Mouse (Mus musculus) MEL (cell line): ENCODE data around the gene Med16. TPM values are rescaled to one million over a fixed set of nuclear protein-coding genes. Genes with fewer than 3 reads are reported as not detected.

Experiments
- DNase-seq: peaks from one replicate; pipeline ENCODE4 v3.0.0; 2011; ENCODE audit warnings: low read depth, low spot score
- H3K27ac ChIP-seq: 2 replicates; pipeline ENCODE4 v1.5.1; 2012; ENCODE audit warnings: low read depth, mild to moderate bottlenecking, control low read depth, low read length, moderate library complexity; ENCODE audit not compliant: control insufficient read depth
- H3K27me3 ChIP-seq, 2 experiments: fragments of 150-350 bp in 1 of 2; sonication (generic) in 1 of 2; 2 replicates each; pipeline ENCODE4 v1.6.1; 2012; ENCODE audit warnings: low read length in 2 of 2, mild to moderate bottlenecking in 2 of 2, improper control_type of control experiment in 1 of 2, moderate library complexity in 1 of 2; ENCODE audit not compliant: insufficient read depth in 2 of 2, control insufficient read depth in 1 of 2
- H3K36me3 ChIP-seq, 2 experiments: 2 replicates each; pipeline ENCODE4 v1.6.1; 2012 to 2014; ENCODE audit warnings: low read length in 2 of 2, improper control_type of control experiment in 1 of 2, inconsistent platforms in 1 of 2, mild to moderate bottlenecking in 1 of 2; ENCODE audit not compliant: insufficient read depth in 2 of 2, control insufficient read depth in 1 of 2
- H3K4me1 ChIP-seq, 2 experiments: fragments of 150-350 bp in 1 of 2; sonication (generic) in 1 of 2; 2 replicates each; pipeline ENCODE4 v1.6.1; 2012; ENCODE audit warnings: low read length in 2 of 2, improper control_type of control experiment in 1 of 2, mild to moderate bottlenecking in 1 of 2; ENCODE audit not compliant: insufficient read depth in 2 of 2, control insufficient read depth in 1 of 2
- H3K4me3 ChIP-seq, 2 experiments: fragments of 150-350 bp in 1 of 2; sonication (generic) in 1 of 2; 2 replicates each; pipeline ENCODE4 v1.5.1; 2012; ENCODE audit warnings: low read depth in 2 of 2, low read length in 2 of 2, mild to moderate bottlenecking in 2 of 2, moderate library complexity in 2 of 2, control low read depth in 1 of 2, improper control_type of control experiment in 1 of 2; ENCODE audit not compliant: control insufficient read depth in 1 of 2, insufficient read depth in 1 of 2
- H3K79me2 ChIP-seq: 2 replicates; pipeline ENCODE4 v1.6.1; 2012; ENCODE audit warnings: mild to moderate bottlenecking, low read length, moderate library complexity; ENCODE audit not compliant: control insufficient read depth, poor library complexity, insufficient read depth
- H3K9ac ChIP-seq: 2 replicates; pipeline ENCODE4 v1.6.1; 2012; ENCODE audit warnings: low read depth, mild to moderate bottlenecking, control low read depth, low read length, moderate library complexity; ENCODE audit not compliant: control insufficient read depth, poor library complexity, severe bottlenecking
- H3K9me3 ChIP-seq: fragments of 150-350 bp; sonication (generic); replicated peaks from 2 replicates; pipeline ENCODE4 v1.6.1; 2012; ENCODE audit warnings: mild to moderate bottlenecking, low read length, improper control_type of control experiment, moderate library complexity; ENCODE audit not compliant: insufficient read depth
- BHLHE40 ChIP-seq: IDR thresholded peaks from 2 replicates; pipeline ENCODE4 v1.6.1; 2012; ENCODE audit warnings: low read depth, mild to moderate bottlenecking, inconsistent platforms, low read length, improper control_type of control experiment, borderline replicate concordance
- CHD2 ChIP-seq: IDR thresholded peaks from 2 replicates; pipeline ENCODE4 v1.6.1; 2011; ENCODE audit warnings: low read length, improper control_type of control experiment
- CTCF ChIP-seq, 3 experiments: IDR thresholded peaks in 2 of 3; conservative IDR thresholded peaks in 1 of 3; 2 replicates each; pipeline ENCODE4 v1.5.1; 2011 to 2012; ENCODE audit warnings: low read length in 3 of 3, low read depth in 2 of 3, mild to moderate bottlenecking in 2 of 3, improper control_type of control experiment in 1 of 3, inconsistent platforms in 1 of 3, mixed read lengths in 1 of 3, moderate library complexity in 1 of 3; ENCODE audit not compliant: control insufficient read depth in 1 of 3, insufficient read depth in 1 of 3, poor library complexity in 1 of 3, severe bottlenecking in 1 of 3
- ELF1 ChIP-seq: IDR thresholded peaks from 2 replicates; pipeline ENCODE4 v1.6.1; 2014; ENCODE audit warnings: low read depth, mild to moderate bottlenecking, inconsistent platforms, low read length, improper control_type of control experiment, moderate library complexity
- ETS1 ChIP-seq: IDR thresholded peaks from 2 replicates; pipeline ENCODE4 v1.6.1; 2012; ENCODE audit warnings: low read depth, mild to moderate bottlenecking, inconsistent platforms, low read length, improper control_type of control experiment, moderate library complexity
- GATA1 ChIP-seq: IDR thresholded peaks from 2 replicates; pipeline ENCODE4 v1.6.1; 2011; ENCODE audit warnings: low read depth, low read length, improper control_type of control experiment
- MEF2A ChIP-seq: IDR thresholded peaks from 2 replicates; pipeline ENCODE4 v1.6.1; 2014; ENCODE audit warnings: low read depth, mild to moderate bottlenecking, inconsistent platforms, low read length, improper control_type of control experiment; ENCODE audit not compliant: poor library complexity, insufficient replicate concordance, severe bottlenecking; ENCODE audit errors: extremely low read depth
- MXI1 ChIP-seq: IDR thresholded peaks from 2 replicates; pipeline ENCODE4 v1.6.1; 2011; ENCODE audit warnings: mild to moderate bottlenecking, low read depth, low read length, improper control_type of control experiment
- MYB ChIP-seq: IDR thresholded peaks from 2 replicates; pipeline ENCODE4 v1.6.1; 2011; ENCODE audit warnings: mild to moderate bottlenecking, low read depth, low read length, improper control_type of control experiment
- MYC ChIP-seq: IDR thresholded peaks from 2 replicates; pipeline ENCODE4 v1.6.1; 2011; ENCODE audit warnings: low read depth, mild to moderate bottlenecking, low read length, improper control_type of control experiment, moderate library complexity
- NELFE ChIP-seq: IDR thresholded peaks from 2 replicates; pipeline ENCODE4 v1.6.1; 2011; ENCODE audit warnings: low read depth, low read length, improper control_type of control experiment
- NRF1 ChIP-seq: IDR thresholded peaks from 2 replicates; pipeline ENCODE4 v1.6.1; 2014; ENCODE audit warnings: low read depth, mild to moderate bottlenecking, inconsistent platforms, low read length, improper control_type of control experiment, moderate library complexity; ENCODE audit not compliant: poor library complexity, insufficient read depth, severe bottlenecking
- RCOR1 ChIP-seq: IDR thresholded peaks from 2 replicates; pipeline ENCODE4 v1.6.1; 2012; ENCODE audit warnings: low read depth, mild to moderate bottlenecking, inconsistent platforms, low read length, improper control_type of control experiment
- SIN3A ChIP-seq: IDR thresholded peaks from 2 replicates; pipeline ENCODE4 v1.6.1; 2012; ENCODE audit warnings: low read length, improper control_type of control experiment, inconsistent platforms
- TBP ChIP-seq: IDR thresholded peaks from 2 replicates; pipeline ENCODE4 v1.8.0; 2011; ENCODE audit warnings: low read depth, low read length, improper control_type of control experiment
- TCF12 ChIP-seq: IDR thresholded peaks from 2 replicates; pipeline ENCODE4 v1.6.1; 2014; ENCODE audit warnings: low read depth, mild to moderate bottlenecking, inconsistent platforms, low read length, improper control_type of control experiment, moderate library complexity
- UBTF ChIP-seq: IDR thresholded peaks from 2 replicates; pipeline ENCODE4 v1.6.1; 2012; ENCODE audit warnings: low read depth, mild to moderate bottlenecking, inconsistent platforms, low read length, improper control_type of control experiment, moderate library complexity, borderline replicate concordance; ENCODE audit not compliant: insufficient read depth
- ZC3H11A ChIP-seq: IDR thresholded peaks from 2 replicates; pipeline ENCODE4 v1.6.1; 2012; ENCODE audit warnings: low read depth, mild to moderate bottlenecking, inconsistent platforms, low read length, improper control_type of control experiment
- ZKSCAN1 ChIP-seq: IDR thresholded peaks from 2 replicates; pipeline ENCODE4 v1.6.1; 2012; ENCODE audit warnings: low read depth, mild to moderate bottlenecking, inconsistent platforms, low read length, improper control_type of control experiment, moderate library complexity
- ZMIZ1 ChIP-seq: IDR thresholded peaks from 2 replicates; pipeline ENCODE4 v1.6.1; 2012; ENCODE audit warnings: low read depth, mild to moderate bottlenecking, inconsistent platforms, low read length, improper control_type of control experiment, moderate library complexity
- polyA plus RNA-seq, 2 experiments: library from polyadenylated mRNA; stranded (reverse) in 1 of 2; unstranded in 1 of 2; fragments of >175 nt in 1 of 2; fragments of >200 nt in 1 of 2; gene quantifications; 2 replicates each; pipeline versions ENCODE4 v1.2.1 to v1.2.4; 2012; ENCODE audit warnings: low replicate concordance in 2 of 2, low read depth in 1 of 2; ENCODE audit not compliant: insufficient read length in 2 of 2, insufficient read depth in 1 of 2, missing spikeins in 1 of 2
- total RNA-seq: library from RNA; depleted of rRNA; stranded (reverse); fragments of 300-350 nt; gene quantifications from 2 replicates; pipeline ENCODE4 v1.2.3, GENCODE M21; 2012

Gene Med16
- total and polyA plus RNA-seq, 3 experiments, result 17.3 to 41.2 TPM; not detected in 1

- no peak for DNase-seq
- no peaks in the 10 kb centered on the region for H3K79me2 ChIP-seq
- TF ChIP-seq CTCF (IDR thresholded peaks at IDR 0.05 in 2 of 3, conservative IDR thresholded peaks at IDR 0.05 in 1 of 3; ENCODE audit: control insufficient read depth in 1 of 3, insufficient read depth in 1 of 3, low read depth in 2 of 3, low read length in 3 of 3, poor library complexity in 1 of 3, severe bottlenecking in 1 of 3) (no peak), TBP (no peak), RCOR1 (no peak), TCF12 (no peak), GATA1 (no peak), MYB (no peak), NELFE (no peak), NRF1 (no peak), ETS1 (no peak), ZMIZ1 (no peak), CHD2 (no peak), BHLHE40 (no peak), ZKSCAN1 (no peak), ZC3H11A (no peak), UBTF (no peak), SIN3A (no peak), ELF1 (no peak), MYC (no peak), MEF2A (no peak), MXI1 (no peak)
- no peak within 1 kb of the TSS for H3K4me3 ChIP-seq
- H3K4me1 ChIP-seq, result no peaks in the 10 kb centered on the region; a peak in 1 of 4 replicates
- no peaks in the 10 kb centered on the region for H3K9me3 ChIP-seq
- H3K27ac ChIP-seq, result no peak within 1 kb of the TSS
- no peak within 1 kb of the TSS for H3K9ac ChIP-seq
- no peaks in the 10 kb centered on the region for H3K27me3 ChIP-seq
- H3K36me3 ChIP-seq, result no peaks in the 10 kb centered on the region
Observed at GRCm38 (mm10) chr10:79890670-79891069, 18.1 kb downstream of the Med16 start, which contains the start of gene Cfd. Cfd (plus strand) TSS chr10:79890853.

- H3K9me3 ChIP-seq, result no peaks in the 10 kb centered on the region
- no peaks in the 10 kb centered on the region for H3K27me3 ChIP-seq
- no peak for TF ChIP-seq MYC
- TF ChIP-seq RCOR1, result peak; percentile 82
- no peak overlapping the region for H3K27ac ChIP-seq
- H3K4me3 ChIP-seq, result no peak overlapping the region
- no peak overlapping the region for H3K9ac ChIP-seq
- DNase-seq, result peak; percentile 87
- H3K36me3 ChIP-seq, result no peaks in the 10 kb centered on the region
- peaks cover 0 to 2% of the 10 kb centered on the region in 2 experiments; a peak in 1 of 4 replicates for H3K4me1 ChIP-seq
- H3K79me2 ChIP-seq, result no peaks in the 10 kb centered on the region
Observed at GRCm38 (mm10) chr10:79889386-79889785, 19.3 kb downstream of the Med16 start.
